8 mouse cellular contexts compared by ENCODE assay signal in genomic region chr11:76449520-76450201, GRCm38 (mm10). TPM values are rescaled to one million over a fixed set of nuclear protein-coding genes. Genes with fewer than 3 reads are reported as not detected.
DNase-seq lines count a peak whose midpoint lies in the region.

No protein-coding gene starts in this region.

- 56% methylated on average over 15 of the region's 15 CpGs for WGBS in embryonic facial prominence, embryonic 10.5 days

- peaks cover 43% of the 10 kb centered on the region for H3K36me3 ChIP-seq in embryonic facial prominence, embryonic 10.5 days (replicated peaks)

- DNase-seq in brain, adult 2 months (ENCODE audit: low read depth, low spot score), result peak; percentile 94
- DNase-seq in embryonic facial prominence, embryonic 10.5 days (ENCODE audit: low spot score), result peak; percentile 41
- DNase-seq in gastrocnemius, postnatal 25 days, result peak; percentile 74
- DNase-seq in kidney, adult 11 months, result peak; percentile 49
- DNase-seq in left cerebral cortex, postnatal 14 days (ENCODE audit: low spot score in 2 of 2), result peak; percentile 79 to 88
- DNase-seq in ovary, postnatal 10 days (ENCODE audit: low spot score), result peak; percentile 33
- no peak for DNase-seq in urinary bladder, postnatal 25 days (ENCODE audit: low spot score)
- DNase-seq in thymus, postnatal 4 days, result no peak

- H3K4me1 ChIP-seq in embryonic facial prominence, embryonic 10.5 days, result peaks cover 60% of the 10 kb centered on the region

- H3K27me3 ChIP-seq in embryonic facial prominence, embryonic 10.5 days (replicated peaks; ENCODE audit: low read depth, poor library complexity, severe bottlenecking), result no peaks in the 10 kb centered on the region; the same call in 1 of the 2 replicates

- H3K4me3 ChIP-seq in embryonic facial prominence, embryonic 10.5 days, result no peak overlapping the region; the same call in 1 of the 2 replicates

- H3K9me3 ChIP-seq in embryonic facial prominence, embryonic 10.5 days, result no peaks in the 10 kb centered on the region

- intact Hi-C loops in left cerebral cortex, postnatal 14 days (cut with DNase I), result loop anchor here (2.0 to 10.0 kb wide), 2 partner anchors 35 to 125 kb away; no protein-coding TSS in a partner anchor

- peak overlapping the region; percentile 80 for H3K27ac ChIP-seq in embryonic facial prominence, embryonic 10.5 days (replicated peaks)

RNA-seq across cellular contexts. Expression of gene Timm22, which starts 42.9 kb away (rescaled TPM):
- polyA plus RNA-seq in embryonic facial prominence, embryonic 10.5 days (2016; fragmentation: Nextera tagmentation; extraction: Ambion mirVana), result 135 and 144 TPM in 2 replicates
- total RNA-seq in gastrocnemius, postnatal 25 days (2021), result 10 to 100 TPM; 40.4 to 40.8 TPM
- 10 to 100 TPM; 38.0 to 40.1 TPM for total RNA-seq in left cerebral cortex, postnatal 14 days (2021)

RNA-seq across cellular contexts. Expression of gene Nxn, which starts 50.7 kb away (rescaled TPM):
- 41.1 and 42.0 TPM in 2 replicates for polyA plus RNA-seq in embryonic facial prominence, embryonic 10.5 days (2016; fragmentation: Nextera tagmentation; extraction: Ambion mirVana)
- total RNA-seq in gastrocnemius, postnatal 25 days (2021), result 10 to 100 TPM; 25.6 to 32.0 TPM
- total RNA-seq in left cerebral cortex, postnatal 14 days (2021), result 10 to 100 TPM; 10.1 to 12.2 TPM

Comparison
In these comparisons a context has a peak if more than half of its experiments do, and no peak if none do; other contexts are left out.
1. DNase-seq: peak in brain, adult 2 months (single experiment), embryonic facial prominence, embryonic 10.5 days (single experiment), gastrocnemius, postnatal 25 days (single experiment), kidney, adult 11 months (single experiment), left cerebral cortex, postnatal 14 days (2 of 2) and ovary, postnatal 10 days (single experiment); none in urinary bladder, postnatal 25 days (single experiment) and thymus, postnatal 4 days (single experiment).